ENCODE assay signal across 9 mouse cellular contexts in the genomic region with DNA sequence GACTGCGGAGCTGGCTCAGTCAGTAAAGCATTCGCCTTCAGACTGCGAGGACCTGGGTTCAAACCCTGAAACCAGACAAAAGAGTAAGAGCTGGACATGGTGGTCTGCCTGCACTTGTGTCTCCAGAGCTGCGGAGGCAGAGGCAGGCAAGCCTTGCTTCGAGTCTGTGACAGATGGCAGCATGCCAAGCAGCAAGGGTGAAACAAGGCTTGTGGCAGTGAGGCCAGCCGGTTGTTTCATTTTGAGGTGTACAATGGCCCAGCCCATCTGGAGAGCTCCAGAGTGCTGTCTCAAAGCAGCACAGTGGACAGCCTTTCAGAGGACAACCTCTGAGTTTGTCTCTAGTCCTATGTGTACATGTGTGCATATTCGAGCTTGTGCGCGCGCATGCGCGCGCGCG.
DNase-seq lines count a peak whose midpoint lies in the region; ATAC-seq lines count a peak whose summit lies in the region.
"Had no signal": no experiment of that assay in that cellular context is flagged by ENCODE, and none has a peak within 500 bp of the region (broad histone marks: within the 10 kb centered on the region; RNA-seq: fewer than 3 reads in every experiment).

No protein-coding gene starts in this region.

- peak; percentile 55 for DNase-seq in heart, postnatal 4 days
- DNase-seq in ovary, postnatal 36 days (ENCODE audit: low spot score), result peak; percentile 38
- DNase-seq in ovary, postnatal 10 days (ENCODE audit: low spot score), result no peak
- DNase-seq in c-Kit-positive CD71-positive TER-119-positive erythroid progenitor cells, embryonic 14.5 days (ENCODE audit: low spot score), result no peak
- DNase-seq in thymus, postnatal 10 days (ENCODE audit: low spot score in 2 of 2), result no peak
- DNase-seq: layer of hippocampus, adult 9-11 months had no signal

- H3K4me1 ChIP-seq in heart, embryonic 12.5 days (replicated peaks), result peaks cover 62% of the 10 kb centered on the region
- H3K4me1 ChIP-seq in midbrain, embryonic 12.5 days, result peaks cover 52% of the 10 kb centered on the region

- H3K36me3 ChIP-seq in heart, embryonic 12.5 days, result no peaks in the 10 kb centered on the region
- no peaks in the 10 kb centered on the region for H3K36me3 ChIP-seq in midbrain, embryonic 12.5 days

- no peak overlapping the region for H3K4me3 ChIP-seq in heart, embryonic 12.5 days
- H3K4me3 ChIP-seq in midbrain, embryonic 12.5 days, result no peak overlapping the region

- H3K27ac ChIP-seq in heart, embryonic 12.5 days (ENCODE audit: poor library complexity, severe bottlenecking), result no peak overlapping the region
- H3K27ac ChIP-seq in midbrain, embryonic 12.5 days (replicated peaks), result peak overlapping the region; percentile 85

- H3K4me2 ChIP-seq in heart, embryonic 12.5 days, result no peak overlapping the region
- no peak overlapping the region for H3K4me2 ChIP-seq in midbrain, embryonic 12.5 days (replicated peaks)

- 82% methylated on average over 15 of the region's 15 CpGs for WGBS in heart, embryonic 12.5 days
- WGBS in midbrain, embryonic 12.5 days, result 85% methylated on average over 15 of the region's 15 CpGs

- no peak overlapping the region for H3K9ac ChIP-seq in heart, embryonic 12.5 days
- no peak overlapping the region for H3K9ac ChIP-seq in midbrain, embryonic 12.5 days (replicated peaks)

- no peaks in the 10 kb centered on the region for H3K27me3 ChIP-seq in heart, embryonic 12.5 days (replicated peaks)
- H3K27me3 ChIP-seq in midbrain, embryonic 12.5 days, result no peaks in the 10 kb centered on the region; the same call in 1 of the 2 replicates

- ATAC-seq in heart, embryonic 12.5 days (ENCODE audit: insufficient number of reproducible peaks, low FRiP score), result no peak
- 0 out of 2 replicates have a peak, but pooled peaks have one; percentile 13 for ATAC-seq in common myeloid progenitor, adult 5-6 weeks (replicated peaks; ENCODE audit: low read depth, poor library complexity, severe bottlenecking)
- ATAC-seq in midbrain, embryonic 12.5 days (ENCODE audit: low FRiP score, low read depth), result no peak

- H3K9me3 ChIP-seq in heart, embryonic 12.5 days (replicated peaks), result no peaks in the 10 kb centered on the region
- H3K9me3 ChIP-seq in midbrain, embryonic 12.5 days, result no peaks in the 10 kb centered on the region

Comparison
In these comparisons a context has a peak if more than half of its experiments do, and no peak if none do; other contexts are left out.
1. DNase-seq: peak in heart, postnatal 4 days (single experiment) and ovary, postnatal 36 days (single experiment); none in ovary, postnatal 10 days (single experiment), c-Kit-positive CD71-positive TER-119-positive erythroid progenitor cells, embryonic 14.5 days (single experiment) and thymus, postnatal 10 days (0 of 2).